Mouse (Mus musculus): ENCODE measurements at regions not wholly inside any gene's neighbourhood (a gene's known extent, or its start where the extent isn't known, plus 50 kb on each side); places are given as distances from the start of the nearest gene placed in this dataset.

GRCm38 (mm10) chr17:68115599-68115998 is 111.7 kb upstream of the Arhgap28 start:
- peak; percentile 47; the same call in 1 of the 2 replicates for ATAC-seq (replicated peaks; ENCODE audit: low FRiP score, low TSS enrichment, poor library complexity, severe bottlenecking)

DNA sequence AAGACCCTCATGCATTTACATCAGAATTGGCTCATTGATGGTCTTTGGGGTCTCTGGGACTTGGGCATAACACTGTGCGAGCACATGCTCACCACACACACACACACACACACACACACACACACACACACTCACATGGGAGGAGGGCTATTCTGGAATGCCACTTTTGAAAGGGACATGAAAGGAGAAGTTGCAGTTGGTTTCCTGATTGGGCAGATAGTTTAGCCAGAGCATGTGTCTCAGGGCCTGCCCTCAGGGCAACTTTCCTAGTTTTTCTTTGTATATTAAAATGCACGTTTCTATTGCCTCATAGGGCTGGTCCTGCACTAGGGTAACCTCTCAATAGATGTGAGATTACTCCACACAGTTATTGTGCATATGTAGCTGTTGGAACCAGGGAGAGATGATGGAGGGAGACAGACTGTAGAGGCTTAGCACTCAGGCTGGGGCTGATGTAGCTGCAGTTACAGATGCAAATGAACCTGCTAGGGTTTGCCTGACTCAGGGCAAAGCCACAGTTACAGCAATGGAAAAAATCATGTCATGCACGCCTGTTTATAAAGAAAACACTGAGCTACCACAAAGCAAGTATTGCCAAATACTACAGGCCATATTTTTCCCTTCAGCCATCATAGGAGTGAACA is 115.3 kb upstream of the Arhgap28 start:
- ATAC-seq (replicated peaks; ENCODE audit: low FRiP score, low TSS enrichment, poor library complexity, severe bottlenecking), result no peak; the same call in 1 of the 2 replicates

DNA sequence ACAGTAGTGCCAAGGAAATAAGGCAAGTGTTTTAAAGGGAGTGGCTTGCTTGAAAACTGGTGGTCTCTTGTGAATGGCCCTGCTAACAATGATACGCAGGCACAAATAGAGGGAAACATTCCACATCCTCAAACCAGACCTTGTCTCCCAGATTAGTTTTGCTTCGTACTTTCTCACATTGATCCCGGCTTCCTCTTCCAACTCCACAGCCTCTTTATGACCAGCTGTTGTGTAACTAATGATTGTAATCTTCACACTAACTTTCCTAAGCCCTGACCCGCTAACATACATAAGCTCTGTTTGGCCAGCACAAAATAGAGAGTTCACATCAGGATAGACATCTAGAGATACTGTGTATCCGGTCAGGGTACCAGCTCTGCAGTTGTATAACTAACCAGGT is 116.3 kb upstream of the Arhgap28 start:
- ATAC-seq (replicated peaks; ENCODE audit: low FRiP score, low TSS enrichment, poor library complexity, severe bottlenecking), result no peak

GRCm38 (mm10) chr17:68120744-68121143 is 116.8 kb upstream of the Arhgap28 start:
- no peak for ATAC-seq (replicated peaks; ENCODE audit: low FRiP score, low TSS enrichment, poor library complexity, severe bottlenecking)

GRCm38 (mm10) chr17:68134373-68134772 is 130.5 kb upstream of the Arhgap28 start:
- no peak for ATAC-seq (replicated peaks; ENCODE audit: low FRiP score, low TSS enrichment, poor library complexity, severe bottlenecking)

GRCm38 (mm10) chr17:68135436-68135835 is 131.5 kb upstream of the Arhgap28 start:
- no peak for ATAC-seq (replicated peaks; ENCODE audit: low FRiP score, low TSS enrichment, poor library complexity, severe bottlenecking)

DNA sequence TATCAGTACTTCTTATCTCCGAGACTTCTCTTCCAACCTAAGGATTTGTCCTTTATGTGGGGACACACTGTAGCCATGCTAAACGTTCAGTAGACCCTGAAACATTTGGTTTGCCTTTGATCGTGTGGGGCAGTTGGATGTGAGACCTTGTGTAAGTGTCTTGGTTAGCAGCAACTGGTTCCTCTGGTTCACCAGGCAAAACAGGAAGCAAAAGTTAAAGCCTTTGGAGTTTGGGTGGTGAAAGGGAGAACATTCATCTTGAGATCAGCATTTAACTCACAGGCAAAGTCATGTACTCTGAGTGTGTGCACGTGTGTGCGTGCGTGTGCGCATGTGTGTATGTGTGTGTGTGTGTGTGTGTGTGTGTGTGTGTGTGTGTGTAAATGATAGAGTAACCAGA is 130.3 kb upstream of the L3mbtl4 start:
- ATAC-seq (replicated peaks; ENCODE audit: low FRiP score, low TSS enrichment, poor library complexity, severe bottlenecking), result no peak

GRCm38 (mm10) chr17:68149237-68149792 is 124.3 kb upstream of the L3mbtl4 start:
- no peak for ATAC-seq (replicated peaks; ENCODE audit: low FRiP score, low TSS enrichment, poor library complexity, severe bottlenecking)

GRCm38 (mm10) chr17:68152438-68153120 is 121.0 kb upstream of the L3mbtl4 start:
- no peak for ATAC-seq (replicated peaks; ENCODE audit: low FRiP score, low TSS enrichment, poor library complexity, severe bottlenecking)

- ATAC-seq (replicated peaks; ENCODE audit: low FRiP score, low TSS enrichment, poor library complexity, severe bottlenecking), result peak; percentile 94
Observed at GRCm38 (mm10) chr17:68154879-68155278, 118.7 kb upstream of the L3mbtl4 start.

- no peak for ATAC-seq (replicated peaks; ENCODE audit: low FRiP score, low TSS enrichment, poor library complexity, severe bottlenecking)
Observed at GRCm38 (mm10) chr17:68158172-68158651, 115.4 kb upstream of the L3mbtl4 start.

DNA sequence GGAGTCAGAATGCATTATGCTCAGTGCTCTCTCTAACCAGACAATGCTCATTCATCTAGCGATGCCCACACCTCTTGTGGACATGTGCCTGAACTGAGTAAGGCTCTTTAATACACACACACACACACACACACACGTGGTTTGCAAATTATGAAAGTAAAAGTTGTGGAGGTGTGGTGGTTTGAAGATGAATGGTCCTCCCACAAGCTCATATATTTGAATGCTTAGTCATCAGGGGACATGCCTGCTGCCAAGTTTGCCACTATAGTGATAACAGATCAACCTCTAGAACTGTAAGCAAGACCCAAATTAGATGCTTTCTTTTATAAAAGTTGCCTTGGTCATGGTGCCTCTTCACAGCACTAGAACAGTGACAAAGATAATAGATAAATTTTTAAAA is 112.5 kb upstream of the L3mbtl4 start:
- ATAC-seq (replicated peaks; ENCODE audit: low FRiP score, low TSS enrichment, poor library complexity, severe bottlenecking), result peak; percentile 50; the same call in 1 of the 2 replicates

DNA sequence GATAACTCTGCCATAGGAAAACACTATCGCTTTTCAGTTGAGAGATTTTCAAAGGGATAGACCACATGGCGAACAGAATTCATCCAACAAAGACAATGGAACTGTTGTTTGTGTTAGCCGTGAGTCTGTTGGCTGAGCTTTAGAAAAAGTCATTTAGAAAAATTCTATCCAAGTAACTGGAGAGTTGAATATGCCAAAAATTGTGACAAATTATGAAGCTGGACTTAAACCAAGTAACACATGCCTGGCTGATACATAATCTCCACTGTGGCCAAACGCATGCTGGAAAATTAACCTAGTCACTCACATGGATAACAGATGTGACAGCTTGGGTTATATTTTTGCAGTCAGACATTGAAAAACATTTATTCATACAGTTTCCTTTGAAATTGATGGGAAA is 110.1 kb upstream of the L3mbtl4 start:
- no peak for ATAC-seq (replicated peaks; ENCODE audit: low FRiP score, low TSS enrichment, poor library complexity, severe bottlenecking)

- no peak for ATAC-seq (replicated peaks; ENCODE audit: low FRiP score, low TSS enrichment, poor library complexity, severe bottlenecking)
Observed at GRCm38 (mm10) chr17:68164666-68165065, 108.9 kb upstream of the L3mbtl4 start.

DNA sequence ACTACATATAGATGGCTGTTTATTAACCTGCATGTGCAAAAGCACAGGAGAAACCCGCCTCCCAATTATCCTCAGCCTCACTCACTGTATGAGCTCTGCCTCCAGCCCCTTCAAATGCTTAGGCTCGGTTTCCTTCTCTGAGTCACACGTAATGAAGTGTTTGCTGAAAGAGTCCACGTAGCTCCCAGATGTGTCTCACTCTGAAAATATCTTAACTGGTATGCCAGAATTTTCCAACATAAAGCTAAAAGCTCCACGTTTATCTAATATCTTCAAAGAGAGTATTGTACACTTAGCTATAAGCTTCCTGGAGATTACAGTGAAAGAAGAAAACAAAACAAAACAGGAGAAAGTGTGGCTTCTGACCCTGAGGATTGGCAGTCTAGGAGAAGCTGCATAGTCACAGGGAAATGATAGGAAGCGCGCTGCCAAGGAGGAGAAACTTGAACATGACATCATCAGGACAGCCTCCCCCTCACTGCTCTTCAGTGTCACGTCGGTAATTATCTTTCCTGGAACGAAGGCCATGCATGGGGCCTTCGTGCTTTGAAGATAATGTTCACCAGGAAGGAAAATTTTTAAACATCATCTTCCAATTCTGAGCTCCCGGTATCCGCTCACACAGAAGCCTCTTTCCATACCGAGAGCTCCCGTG is 108.3 kb upstream of the L3mbtl4 start:
- no peak for ATAC-seq (replicated peaks; ENCODE audit: low FRiP score, low TSS enrichment, poor library complexity, severe bottlenecking)

DNA sequence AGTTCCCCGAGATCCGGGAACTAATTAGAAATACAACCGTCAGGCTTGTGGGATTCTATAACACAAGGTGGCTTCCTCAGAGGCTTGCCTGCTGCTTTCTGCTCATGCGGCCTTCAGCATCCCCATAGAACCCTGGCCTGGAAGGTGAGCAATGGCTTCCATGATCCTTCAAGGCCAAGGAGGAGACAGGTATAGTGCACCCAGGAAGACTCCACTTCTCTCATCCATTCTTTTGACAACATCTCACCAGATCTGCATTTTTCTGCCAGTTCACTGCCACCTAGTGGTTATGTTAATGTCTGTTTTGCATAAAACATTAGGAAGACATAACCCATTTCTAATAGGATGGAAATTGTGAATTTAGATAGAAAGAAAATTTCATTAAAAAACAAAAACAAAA is 107.2 kb upstream of the L3mbtl4 start:
- ATAC-seq (replicated peaks; ENCODE audit: low FRiP score, low TSS enrichment, poor library complexity, severe bottlenecking), result no peak

DNA sequence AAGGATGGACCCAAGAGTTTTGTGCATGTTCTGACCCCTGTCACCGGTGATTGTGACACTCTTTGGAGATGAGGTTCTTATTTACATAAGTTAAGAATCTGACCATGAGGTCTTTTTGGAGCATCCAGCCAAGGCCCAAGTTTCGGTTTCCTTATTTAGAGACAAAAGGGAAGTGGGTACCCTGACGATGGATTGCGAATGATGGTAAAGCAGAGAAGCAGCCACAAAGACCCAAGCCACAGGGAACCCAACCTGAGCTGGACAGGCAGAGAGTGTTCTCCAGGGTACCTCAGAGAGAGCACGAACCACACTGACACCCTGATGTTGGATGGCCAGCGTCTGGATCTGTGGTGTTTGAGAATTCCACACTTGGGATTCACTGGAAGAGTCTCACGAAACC is 100.8 kb upstream of the L3mbtl4 start:
- no peak for ATAC-seq (replicated peaks; ENCODE audit: low FRiP score, low TSS enrichment, poor library complexity, severe bottlenecking)

DNA sequence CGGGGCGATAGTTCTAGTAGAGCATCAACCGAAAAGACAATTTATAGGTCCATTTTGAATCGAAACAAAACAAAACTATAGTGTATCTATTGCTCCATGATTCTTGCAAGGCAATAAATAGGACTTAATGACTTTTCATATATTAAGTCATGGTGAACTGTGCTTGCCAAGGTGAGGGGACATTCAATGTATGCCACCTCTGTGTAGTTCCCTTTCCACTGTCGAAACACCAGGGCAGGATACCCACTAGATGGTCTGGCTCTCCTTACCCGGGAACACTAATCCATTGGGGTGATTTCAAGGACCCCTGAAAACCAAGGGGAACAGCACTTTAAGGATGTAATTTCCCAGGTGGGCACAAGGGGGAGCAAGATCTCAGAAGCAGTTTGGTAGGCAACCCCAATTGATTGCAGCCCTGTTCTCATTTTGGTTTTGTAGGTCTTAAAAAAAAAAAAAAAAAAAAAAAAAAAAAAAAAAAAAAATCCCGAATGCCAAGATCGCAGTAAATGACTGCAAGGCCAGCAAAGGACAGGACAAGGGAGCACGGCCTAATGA is 96.9 kb upstream of the L3mbtl4 start:
- ATAC-seq (replicated peaks; ENCODE audit: low FRiP score, low TSS enrichment, poor library complexity, severe bottlenecking), result peak; percentile 68

DNA sequence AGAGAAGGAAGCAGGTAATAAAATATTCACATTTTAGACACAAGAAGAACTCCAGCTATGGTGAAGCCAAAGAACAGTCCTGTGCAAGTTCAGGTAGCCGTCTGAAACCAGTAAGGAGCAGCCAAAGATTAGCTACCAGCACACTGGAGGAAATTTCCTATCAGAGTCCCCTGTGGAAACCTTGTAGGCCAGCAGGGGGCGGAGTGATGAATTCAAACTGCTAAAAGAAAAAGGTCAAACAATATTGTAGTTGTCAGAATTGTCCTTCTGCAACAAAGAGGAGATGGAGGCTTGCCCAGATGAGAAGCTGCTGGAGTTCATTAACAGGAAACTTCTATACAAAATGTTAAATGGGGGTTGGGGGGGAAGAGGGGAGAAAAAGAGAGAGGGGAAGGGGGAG is 95.8 kb upstream of the L3mbtl4 start:
- ATAC-seq (replicated peaks; ENCODE audit: low FRiP score, low TSS enrichment, poor library complexity, severe bottlenecking), result no peak; the same call in 1 of the 2 replicates

DNA sequence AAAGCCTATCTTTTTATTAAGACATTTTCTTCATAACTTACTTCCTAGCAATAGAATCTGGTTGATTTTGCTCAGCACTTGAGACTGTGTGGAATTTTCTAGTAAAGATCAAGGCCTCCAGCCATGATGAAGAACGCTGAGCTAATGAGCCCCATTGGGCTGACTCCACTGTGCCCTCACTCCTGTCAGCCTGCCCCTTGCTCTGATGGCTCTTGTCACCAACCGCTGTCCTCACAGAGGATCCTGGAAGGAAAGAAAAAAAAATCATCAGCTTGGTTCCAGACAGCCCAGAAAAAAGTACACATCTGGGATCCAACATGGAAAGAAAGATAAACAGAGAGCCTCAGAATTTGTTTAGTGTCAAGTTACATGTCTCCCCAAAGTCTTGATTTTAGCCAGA is 88.2 kb upstream of the L3mbtl4 start:
- no peak for ATAC-seq (replicated peaks; ENCODE audit: low FRiP score, low TSS enrichment, poor library complexity, severe bottlenecking)
